ENCODE assay signal across 8 mouse cellular contexts in genomic region chr4:59388447-59389030, GRCm38 (mm10). TPM values are rescaled to one million over a fixed set of nuclear protein-coding genes. Genes with fewer than 3 reads are reported as not detected.
A peak's percentile ranks its signal among the peaks of the same experiment; 100 is the strongest.
DNase-seq lines count a peak whose midpoint lies in the region; ATAC-seq lines count a peak whose summit lies in the region.

No protein-coding gene starts in this region.

- H3K4me2 ChIP-seq in forebrain, embryonic 14.5 days (ENCODE audit: low read length), result peak overlapping the region; percentile 42
- peak overlapping the region; percentile 23 for H3K4me2 ChIP-seq in midbrain, embryonic 12.5 days (replicated peaks)

- peak; percentile 81 for ATAC-seq in forebrain, embryonic 14.5 days
- ATAC-seq in midbrain, embryonic 12.5 days (ENCODE audit: low FRiP score, low read depth), result peak; percentile 84
- ATAC-seq in inflammation-experienced regulatory T-cells, adult 6 months, result no peak

- H3K9ac ChIP-seq in forebrain, embryonic 14.5 days (ENCODE audit: low read length), result peak overlapping the region; percentile 40; the same call in 1 of the 2 replicates
- H3K9ac ChIP-seq in midbrain, embryonic 12.5 days (replicated peaks), result no peak overlapping the region

- peak overlapping the region; percentile 6; the same call in 1 of the 2 replicates for H3K27ac ChIP-seq in forebrain, embryonic 14.5 days (ENCODE audit: low read depth, low read length)
- peak overlapping the region; percentile 47; the same call in 1 of the 2 replicates for H3K27ac ChIP-seq in midbrain, embryonic 12.5 days (replicated peaks)

- 6% methylated on average over 13 of the region's 13 CpGs for WGBS in forebrain, embryonic 14.5 days
- WGBS in midbrain, embryonic 12.5 days, result 22% methylated on average over 13 of the region's 13 CpGs

- no peaks in the 10 kb centered on the region for H3K36me3 ChIP-seq in forebrain, embryonic 14.5 days (ENCODE audit: control insufficient read depth, insufficient read depth, low read length)
- H3K36me3 ChIP-seq in midbrain, embryonic 12.5 days, result no peaks in the 10 kb centered on the region

- no peaks in the 10 kb centered on the region for H3K9me3 ChIP-seq in forebrain, embryonic 14.5 days (replicated peaks; ENCODE audit: control insufficient read depth, low read length)
- H3K9me3 ChIP-seq in midbrain, embryonic 12.5 days, result no peaks in the 10 kb centered on the region

- intact Hi-C loops in left cerebral cortex, postnatal 10 days (cut with DNase I), result loop anchor here (5.0 to 10.0 kb wide), 3 partner anchors 74 to 476 kb away; no protein-coding TSS in a partner anchor

- H3K27me3 ChIP-seq in forebrain, embryonic 14.5 days (replicated peaks; ENCODE audit: control insufficient read depth, insufficient read depth, low read length), result 0 out of 2 replicates have a peak, but pooled peaks cover 3% of the 10 kb centered on the region
- H3K27me3 ChIP-seq in midbrain, embryonic 12.5 days, result 0 out of 2 replicates have a peak, but pooled peaks cover 4% of the 10 kb centered on the region

- H3K4me1 ChIP-seq in forebrain, embryonic 14.5 days (ENCODE audit: control insufficient read depth, insufficient read depth, low read length), result peaks cover 8% of the 10 kb centered on the region
- H3K4me1 ChIP-seq in midbrain, embryonic 12.5 days, result peaks cover 15% of the 10 kb centered on the region

- peak overlapping the region; percentile 15; the same call in 1 of the 2 replicates for H3K4me3 ChIP-seq in forebrain, embryonic 14.5 days (ENCODE audit: low read depth, low read length)
- H3K4me3 ChIP-seq in midbrain, embryonic 12.5 days, result no peak overlapping the region

- DNase-seq in left cerebral cortex, adult 11 months (ENCODE audit: low spot score), result peak; percentile 53
- no peak for DNase-seq in left cerebral cortex, postnatal 10 days (ENCODE audit: extremely low spot score in 1 of 2, low spot score in 2 of 2)
- peak; percentile 72 for DNase-seq in forebrain, embryonic 14.5 days (ENCODE audit: low spot score)
- DNase-seq in kidney, postnatal 14 days, result peak; percentile 37
- DNase-seq in ovary, adult 18-20 months (ENCODE audit: low spot score), result no peak
- DNase-seq in adrenal gland, adult 8-10 months, result no peak

RNA-seq across cellular contexts. Expression of gene Susd1, which starts 49.9 kb away (rescaled TPM):
- 1 to 10 TPM; 8.6 to 9.8 TPM for total RNA-seq in left cerebral cortex, postnatal 10 days (2021)
- 0.66 and 0.70 TPM in 2 replicates for polyA plus RNA-seq in forebrain, embryonic 14.5 days (2014; fragmentation: Nextera tagmentation; extraction: Ambion mirVana)
- 1.1 and 1.5 TPM in 2 replicates for polyA plus RNA-seq in midbrain, embryonic 12.5 days (2016; fragmentation: Nextera tagmentation; extraction: Ambion mirVana)
- 1 to 10 TPM in 1 of 3 experiments, under 1 TPM in 1, not detected in 1; 0.82 to 1.3 TPM for polyA plus RNA-seq in inflammation-experienced regulatory T-cells, adult 6 months (2017; shearing (Covaris generic))
- total RNA-seq in adrenal gland, adult 8-10 months (2022), result 1 to 10 TPM; 3.7 to 7.8 (median 4.9) TPM

Comparison
In these comparisons a context has a peak if more than half of its experiments do, and no peak if none do; other contexts are left out.
1. DNase-seq: peak in left cerebral cortex, adult 11 months (single experiment), forebrain, embryonic 14.5 days (single experiment) and kidney, postnatal 14 days (single experiment); none in left cerebral cortex, postnatal 10 days (0 of 2), ovary, adult 18-20 months (single experiment) and adrenal gland, adult 8-10 months (single experiment).